Mouse (Mus musculus) Patski (cell line): Measurements from ENCODE around the gene Garem2. TPM values are rescaled to one million over a fixed set of nuclear protein-coding genes. Genes with fewer than 3 reads are reported as not detected.
A peak's percentile ranks its signal among the peaks of the same experiment; 100 is the strongest.

Experiments
- ATAC-seq: fragments of 100-300 bp; one replicate; pipeline ENCODE4 v1.8.0; 2021
- CTCF ChIA-PET: fragments of 350-600 bp; sonication (Branson Sonifier 250); formaldehyde crosslinking; loops from one replicate; lab custom pipeline; 2022; ENCODE audit warnings: inconsistent platforms; lab: Charles Lee
- POLR2A ChIA-PET: fragments of 350-600 bp; sonication (Branson Sonifier 250); formaldehyde crosslinking; loops from one replicate; lab custom pipeline; 2022; ENCODE audit warnings: antibody characterized with exemption, inconsistent platforms; lab: Charles Lee
- DNase-seq: peaks from one replicate; pipeline ENCODE4 v3.0.0-alpha.2; 2011; ENCODE audit warnings: low read depth, low spot score
- H3K27me3 ChIP-seq: fragments of 371-371 bp; one replicate; pipeline ENCODE4 v1.5.1; 2021
- CTCF ChIP-seq: fragments of 100-300 bp; IDR thresholded peaks from one replicate; pipeline ENCODE4 v1.5.1; 2021
- in situ Hi-C: fragments of 300-500 bp; cut with MboI; formaldehyde crosslinking; loops from 3 replicates; pipeline ENCODE4 v1.11.1; 2018; ENCODE audit warnings: low pct_unique_long_range_greater_than_20kb, mixed read lengths
- polyA plus RNA-seq: library from polyadenylated mRNA; unstranded; gene quantifications from one replicate; pipeline ENCODE4 v1.2.3, GENCODE M21; 2021

Garem2 gene
- polyA plus RNA-seq, 1 experiment from 2014 or later, result 0.10 TPM

GRCm38 (mm10) chr5:30125587-30125986, 20.6 kb downstream of the Garem2 start:
- CTCF ChIA-PET, result interaction anchor here (1.5 to 2.4 kb wide), 2 partner anchors 9 to 18 kb away, joined by 5 to 7 read pairs; no protein-coding TSS in a partner anchor
- POLR2A ChIA-PET, result no interaction called here
- DNase-seq, result no peak
- no peaks in the 10 kb centered on the region for H3K27me3 ChIP-seq
- in situ Hi-C loops, result no loop called here
- no peak for TF ChIP-seq CTCF
- ATAC-seq, result no peak

GRCm38 (mm10) chr5:30126756-30127155, 21.8 kb downstream of the Garem2 start:
- H3K27me3 ChIP-seq, result no peaks in the 10 kb centered on the region
- DNase-seq, result peak; percentile 41
- POLR2A ChIA-PET, result no interaction called here
- in situ Hi-C loops, result no loop called here
- ATAC-seq, result peak; percentile 87
- TF ChIP-seq CTCF, result no peak
- CTCF ChIA-PET, result interaction anchor here (1.3 to 2.4 kb wide), 2 partner anchors 11 to 19 kb away, joined by 3 to 7 read pairs; no protein-coding TSS in a partner anchor

GRCm38 (mm10) chr5:30127921-30128597, 23.1 kb downstream of the Garem2 start:
- no peak for TF ChIP-seq CTCF
- no peak for ATAC-seq
- no peak for DNase-seq
- POLR2A ChIA-PET, result no interaction called here
- in situ Hi-C loops, result no loop called here
- CTCF ChIA-PET, result interaction anchor here (2.0 kb wide), 1 partner anchor 10 kb away, joined by 7 read pairs; no protein-coding TSS in a partner anchor
- no peaks in the 10 kb centered on the region for H3K27me3 ChIP-seq

- TF ChIP-seq CTCF, result no peak
- in situ Hi-C loops, result no loop called here
- no peak for DNase-seq
- ChIA-PET POLR2A (no interaction called here), CTCF (interaction anchor here (2.0 kb wide), 1 partner anchor 9 kb away, joined by 7 read pairs; no protein-coding TSS in a partner anchor)
- no peaks in the 10 kb centered on the region for H3K27me3 ChIP-seq
- ATAC-seq, result no peak
Observed at GRCm38 (mm10) chr5:30128680-30129079, 23.7 kb downstream of the Garem2 start.

- ChIA-PET POLR2A (interaction anchor here (0.8 to 1.1 kb wide), 2 partner anchors 13 to 20 kb away, joined by 3 read pairs; no protein-coding TSS in a partner anchor), CTCF (interaction anchor here (1.3 to 2.2 kb wide), 3 partner anchors 9 to 17 kb away, joined by 4 to 6 read pairs (median 5); no protein-coding TSS in a partner anchor)
- in situ Hi-C loops, result no loop called here
- TF ChIP-seq CTCF, result no peak
- H3K27me3 ChIP-seq, result no peaks in the 10 kb centered on the region
- no peak for DNase-seq
- ATAC-seq, result no peak
Observed at GRCm38 (mm10) chr5:30131246-30131645, 26.3 kb downstream of the Garem2 start.

GRCm38 (mm10) chr5:30132173-30132572, 27.2 kb downstream of the Garem2 start:
- ChIA-PET POLR2A (no interaction called here), CTCF (interaction anchor here (1.3 to 2.2 kb wide), 3 partner anchors 8 to 18 kb away, joined by 4 to 6 read pairs (median 5); no protein-coding TSS in a partner anchor)
- in situ Hi-C loops, result no loop called here
- no peaks in the 10 kb centered on the region for H3K27me3 ChIP-seq
- DNase-seq (no peak), ATAC-seq (no peak)
- no peak for TF ChIP-seq CTCF

- ChIA-PET POLR2A (no interaction called here), CTCF (no interaction called here)
- ATAC-seq, result no peak
- DNase-seq, result no peak
- H3K27me3 ChIP-seq, result no peaks in the 10 kb centered on the region
- no peak for TF ChIP-seq CTCF
- in situ Hi-C loops, result no loop called here
Observed at GRCm38 (mm10) chr5:30135711-30136231, 30.8 kb downstream of the Garem2 start.

GRCm38 (mm10) chr5:30137271-30137670, 32.3 kb downstream of the Garem2 start:
- ATAC-seq (no peak), DNase-seq (no peak)
- TF ChIP-seq CTCF, result no peak
- H3K27me3 ChIP-seq, result no peaks in the 10 kb centered on the region
- CTCF ChIA-PET, result interaction anchor here (1.1 to 1.7 kb wide), 3 partner anchors 8 to 23 kb away, joined by 3 to 7 read pairs (median 3); no protein-coding TSS in a partner anchor
- POLR2A ChIA-PET, result no interaction called here
- in situ Hi-C loops, result no loop called here

GRCm38 (mm10) chr5:30138193-30138592, 33.2 kb downstream of the Garem2 start:
- ChIA-PET CTCF (interaction anchor here (1.6 to 1.7 kb wide), 2 partner anchors 9 to 11 kb away, joined by 3 to 7 read pairs; no protein-coding TSS in a partner anchor), POLR2A (no interaction called here)
- H3K27me3 ChIP-seq, result no peaks in the 10 kb centered on the region
- ATAC-seq (no peak), DNase-seq (no peak)
- no peak for TF ChIP-seq CTCF
- in situ Hi-C loops, result no loop called here

- ChIA-PET POLR2A (no interaction called here), CTCF (no interaction called here)
- H3K27me3 ChIP-seq, result no peaks in the 10 kb centered on the region
- no peak for DNase-seq
- ATAC-seq, result no peak
- no peak for TF ChIP-seq CTCF
- in situ Hi-C loops, result no loop called here
Observed at GRCm38 (mm10) chr5:30146526-30146925, 41.6 kb downstream of the Garem2 start.
